11 mouse cellular contexts compared by ENCODE assay signal in genomic region chr13:81629395-81629794, GRCm38 (mm10). TPM values are rescaled to one million over a fixed set of nuclear protein-coding genes. Genes with fewer than 3 reads are reported as not detected.
DNase-seq lines count a peak whose midpoint lies in the region; ATAC-seq lines count a peak whose summit lies in the region.
"Had no signal": no experiment of that assay in that cellular context is flagged by ENCODE, and none has a peak within 500 bp of the region (broad histone marks: within the 10 kb centered on the region; RNA-seq: fewer than 3 reads in every experiment).

No protein-coding gene starts in this region.

- H3K4me1 ChIP-seq in forebrain, embryonic 12.5 days, result peaks cover 52% of the 10 kb centered on the region

- no peaks in the 10 kb centered on the region for H3K9me3 ChIP-seq in forebrain, embryonic 12.5 days
- H3K9me3 ChIP-seq: heart, embryonic 10.5 days had no signal

- H3K27ac ChIP-seq in forebrain, embryonic 12.5 days, result peak overlapping the region; percentile 85
- H3K27ac ChIP-seq: heart, embryonic 10.5 days; liver, embryonic 14.5 days had no signal

- intact Hi-C loops in left cerebral cortex, postnatal 4 days (cut with DNase I), result no loop called here

- H3K27me3 ChIP-seq in forebrain, embryonic 12.5 days, result no peaks in the 10 kb centered on the region

- peak; percentile 66 for ATAC-seq in forebrain, embryonic 12.5 days (ENCODE audit: low FRiP score)
- ATAC-seq in megakaryocyte, adult 5-6 weeks (ENCODE audit: poor library complexity, severe bottlenecking), result peak; percentile 87

- 10% methylated on average over 3 of the region's 3 CpGs for WGBS in forebrain, embryonic 12.5 days

- no peak overlapping the region for H3K9ac ChIP-seq in forebrain, embryonic 12.5 days
- H3K9ac ChIP-seq: liver, embryonic 14.5 days had no signal

- H3K4me3 ChIP-seq in forebrain, embryonic 12.5 days (replicated peaks), result no peak overlapping the region
- H3K4me3 ChIP-seq: heart, embryonic 10.5 days had no signal

- DNase-seq in left cerebral cortex, postnatal 4 days, result peak; percentile 16
- DNase-seq in left cerebral cortex, adult 11 months (ENCODE audit: low spot score), result no peak
- peak; percentile 84 for DNase-seq in retina, embryonic 14.5 days (ENCODE audit: low spot score)
- no peak for DNase-seq in thymus, postnatal 4 days
- DNase-seq in adrenal gland, adult (ENCODE audit: inconsistent age in 2 of 2, low spot score in 1 of 2), result no peak
- no peak for DNase-seq in gastrocnemius, postnatal 10 days
- DNase-seq: cerebellum, adult 9-11 months had no signal

- no peaks in the 10 kb centered on the region for H3K36me3 ChIP-seq in forebrain, embryonic 12.5 days (replicated peaks)
- H3K36me3 ChIP-seq: heart, embryonic 10.5 days had no signal

- H3K4me2 ChIP-seq in forebrain, embryonic 12.5 days, result peak overlapping the region; percentile 54

RNA-seq across cellular contexts. Expression of gene Adgrv1, which starts 3.6 kb away (rescaled TPM):
- 1 to 10 TPM; 8.8 to 9.2 TPM for total RNA-seq in left cerebral cortex, postnatal 4 days (2021)
- 44.5 and 44.7 TPM in 2 replicates for polyA plus RNA-seq in forebrain, embryonic 12.5 days (2016; fragmentation: Nextera tagmentation; extraction: Ambion mirVana)
- not detected in 2 replicates for total RNA-seq in megakaryocyte, adult 5-6 weeks (2015)
- total RNA-seq in megakaryocyte, adult 5-6 weeks (2017), result not detected in 2 replicates
- under 1 TPM; 0.20 to 0.26 TPM for total RNA-seq in gastrocnemius, postnatal 10 days (2021)

RNA-seq across cellular contexts. Expression of gene Lysmd3, which starts 28.1 kb away (rescaled TPM):
- 10 to 100 TPM; 16.5 to 21.5 TPM for total RNA-seq in left cerebral cortex, postnatal 4 days (2021)
- 22.2 and 26.3 TPM in 2 replicates for polyA plus RNA-seq in forebrain, embryonic 12.5 days (2016; fragmentation: Nextera tagmentation; extraction: Ambion mirVana)
- total RNA-seq in megakaryocyte, adult 5-6 weeks (2015), result 34.2 and 44.9 TPM in 2 replicates
- total RNA-seq in megakaryocyte, adult 5-6 weeks (2017), result 20.7 and 37.0 TPM in 2 replicates
- 10 to 100 TPM in 1 of 2 experiments, 1 to 10 TPM in 1; 8.4 to 11.0 TPM for total RNA-seq in gastrocnemius, postnatal 10 days (2021)

Comparison
In these comparisons a context has a peak if more than half of its experiments do, and no peak if none do; other contexts are left out.
1. DNase-seq: peak in left cerebral cortex, postnatal 4 days (single experiment) and retina, embryonic 14.5 days (single experiment); none in left cerebral cortex, adult 11 months (single experiment), thymus, postnatal 4 days (single experiment), adrenal gland, adult (0 of 2) and gastrocnemius, postnatal 10 days (single experiment).
2. RNA of gene Adgrv1, which starts 3.6 kb away (total RNA-seq): 8.8 to 9.2 TPM in left cerebral cortex, postnatal 4 days; 0.20 to 0.26 TPM in gastrocnemius, postnatal 10 days and not detected in megakaryocyte, adult 5-6 weeks; every median in the first group is over 4 times any median in the second.